Mouse (Mus musculus) kidney, embryonic 14.5 days (tissue): ENCODE data around the gene Cd244a. TPM values are rescaled to one million over a fixed set of nuclear protein-coding genes. Genes with fewer than 3 reads are reported as not detected.

Experiments
- ATAC-seq: fragments of 200-750 bp; cut with Nextera tagmentation; 2 replicates; pipeline ENCODE4 v1.8.0; 2017; ENCODE audit warnings: moderate number of reproducible peaks, mild to moderate bottlenecking, moderate TSS enrichment, moderate library complexity; ENCODE audit not compliant: low FRiP score, low TSS enrichment
- H3K27ac ChIP-seq: fragments of 300-500 bp; sonication (generic); 2 replicates; pipeline ENCODE4 v1.5.1; 2014; ENCODE audit warnings: low read depth, mild to moderate bottlenecking, low read length, moderate library complexity, mixed read lengths
- H3K27me3 ChIP-seq: fragments of 300-500 bp; sonication (generic); 2 replicates; pipeline ENCODE4 v1.6.1; 2014; ENCODE audit warnings: mild to moderate bottlenecking, low read length; ENCODE audit not compliant: control insufficient read depth, insufficient read depth
- H3K36me3 ChIP-seq: fragments of 300-500 bp; sonication (generic); 2 replicates; pipeline ENCODE4 v1.6.1; 2014; ENCODE audit warnings: low read length, mixed read lengths; ENCODE audit not compliant: control insufficient read depth, insufficient read depth
- H3K4me1 ChIP-seq: fragments of 300-500 bp; sonication (generic); 2 replicates; pipeline ENCODE4 v1.6.1; 2014; ENCODE audit warnings: low read length, mixed read lengths; ENCODE audit not compliant: control insufficient read depth, insufficient read depth
- H3K4me2 ChIP-seq: fragments of 300-500 bp; sonication (generic); replicated peaks from 2 replicates; pipeline ENCODE4 v1.6.1; 2014; ENCODE audit warnings: low read depth, mild to moderate bottlenecking, low read length
- H3K4me3 ChIP-seq: fragments of 300-500 bp; sonication (generic); 2 replicates; pipeline ENCODE4 v1.5.1; 2014; ENCODE audit warnings: mild to moderate bottlenecking, low read length
- H3K9ac ChIP-seq: fragments of 300-500 bp; sonication (generic); 2 replicates; pipeline ENCODE4 v1.6.1; 2014; ENCODE audit warnings: low read depth, mild to moderate bottlenecking, low read length, moderate library complexity
- H3K9me3 ChIP-seq: fragments of 300-500 bp; sonication (generic); 2 replicates; pipeline ENCODE4 v1.6.1; 2016; ENCODE audit warnings: low read length; ENCODE audit not compliant: control insufficient read depth
- WGBS: fragments of 180-500 bp; shearing (Covaris S2); extraction: QIAGEN DNeasy Blood & Tissue Kit; methylation state at CpG from one replicate; pipeline ENCODE4 v1.1.7; 2014; 5-methylcytosine and 5-hydroxymethylcytosine counted together
- microRNA-seq: library from miRNA; unstranded; fragments of <30 nt; microRNA quantifications from one replicate; pipeline ENCODE4, GENCODE M21; 2016
- polyA plus RNA-seq: library from polyadenylated mRNA; unstranded; fragments of >200 nt; fragmentation: Nextera tagmentation; extraction: Ambion mirVana; gene quantifications from 2 replicates; pipeline ENCODE4 v1.2.1, GENCODE M21; 2014

Gene Cd244a
- polyA plus RNA-seq, 1 experiment from 2014 or later: not detected

DNA sequence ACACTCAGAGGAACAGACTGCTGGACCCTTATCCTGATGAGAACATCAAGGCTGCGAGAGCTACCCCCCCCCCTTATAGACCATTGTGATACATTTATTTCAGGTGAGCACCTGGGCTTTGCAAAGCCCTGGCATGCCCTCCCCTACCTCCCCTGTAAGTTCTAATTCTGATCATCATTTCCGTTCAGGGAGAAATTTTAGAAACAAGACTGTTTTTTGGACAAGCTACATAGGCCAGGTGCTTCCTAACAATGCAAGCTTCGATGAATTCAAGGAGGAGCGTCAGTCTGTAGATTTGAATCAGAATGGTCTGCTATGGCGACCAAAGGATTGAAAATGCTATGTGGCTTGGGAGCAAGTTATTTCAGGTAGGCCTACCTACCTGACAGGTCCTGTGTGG, 88.7 kb downstream of the Cd244a start:
- no peak overlapping the region for H3K27ac ChIP-seq
- no peak overlapping the region for H3K9ac ChIP-seq
- no peaks in the 10 kb centered on the region for H3K36me3 ChIP-seq
- no peak overlapping the region for H3K4me3 ChIP-seq
- H3K27me3 ChIP-seq: no peaks in the 10 kb centered on the region
- no peak overlapping the region for H3K4me2 ChIP-seq
- ATAC-seq: no peak
- no peaks in the 10 kb centered on the region for H3K4me1 ChIP-seq
- 85% methylated on average over 5 of the region's 5 CpGs for WGBS
- no peaks in the 10 kb centered on the region for H3K9me3 ChIP-seq

DNA sequence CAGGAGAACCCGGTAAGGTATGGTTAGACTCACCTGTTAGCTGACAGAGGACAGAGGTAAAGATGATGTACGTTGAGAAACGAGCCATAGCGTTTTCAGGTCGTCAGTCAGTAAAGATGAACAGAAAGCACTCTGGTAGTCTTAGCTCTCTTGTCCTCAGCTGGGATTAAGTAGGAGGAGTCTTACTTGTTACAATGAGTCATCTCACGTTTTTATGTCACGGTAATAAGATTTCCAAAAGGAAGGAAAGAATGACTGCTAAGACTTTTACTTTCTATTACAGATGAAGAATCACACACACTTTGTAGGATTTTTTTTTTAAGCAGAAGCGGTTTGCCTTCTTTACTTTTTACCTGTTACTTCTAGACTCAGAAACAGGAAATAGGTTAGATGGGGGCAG, 89.8 kb downstream of the Cd244a start:
- Histone ChIP-seq H3K9me3 (no peaks in the 10 kb centered on the region), H3K4me3 (no peak overlapping the region), H3K4me1 (no peaks in the 10 kb centered on the region), H3K27me3 (no peaks in the 10 kb centered on the region), H3K36me3 (no peaks in the 10 kb centered on the region), H3K9ac (no peak overlapping the region), H3K4me2 (no peak overlapping the region), H3K27ac (no peak overlapping the region)
- no peak for ATAC-seq
- WGBS: 81% methylated on average over 8 of the region's 8 CpGs

DNA sequence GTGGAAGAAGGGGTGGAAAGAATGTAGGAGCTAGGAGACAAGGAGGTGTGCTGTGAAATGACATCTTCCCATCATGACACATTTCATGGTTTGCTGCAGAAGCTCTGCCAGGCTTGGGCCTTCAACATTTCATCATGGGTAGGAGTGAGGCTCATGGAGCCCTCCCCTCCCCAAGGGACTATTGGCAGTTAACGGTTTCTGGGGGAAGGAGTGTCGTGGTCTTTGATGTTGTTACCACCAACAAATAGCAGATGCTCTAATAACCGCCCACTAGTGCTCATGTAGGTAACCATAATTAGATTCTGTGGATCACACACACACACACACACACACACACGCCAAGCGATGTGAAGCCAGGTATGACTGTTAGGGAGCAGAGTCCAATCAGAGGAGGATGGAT, 93.7 kb downstream of the Cd244a start, which contains the start of gene Slamf7:
Gene Slamf7 (minus strand): TSS at position 302 of the 400 bp plus-strand sequence.
- H3K36me3 ChIP-seq: no peaks in the 10 kb centered on the region
- WGBS: 86% methylated on average over 5 of the region's 5 CpGs
- H3K9ac ChIP-seq: no peak within 1 kb of the TSS
- no peaks in the 10 kb centered on the region for H3K9me3 ChIP-seq
- no peaks in the 10 kb centered on the region for H3K4me1 ChIP-seq
- no peak within 1 kb of the TSS for H3K4me2 ChIP-seq
- ATAC-seq: no peak
- no peak within 1 kb of the TSS for H3K4me3 ChIP-seq
- no peak within 1 kb of the TSS for H3K27ac ChIP-seq
- no peaks in the 10 kb centered on the region for H3K27me3 ChIP-seq

DNA sequence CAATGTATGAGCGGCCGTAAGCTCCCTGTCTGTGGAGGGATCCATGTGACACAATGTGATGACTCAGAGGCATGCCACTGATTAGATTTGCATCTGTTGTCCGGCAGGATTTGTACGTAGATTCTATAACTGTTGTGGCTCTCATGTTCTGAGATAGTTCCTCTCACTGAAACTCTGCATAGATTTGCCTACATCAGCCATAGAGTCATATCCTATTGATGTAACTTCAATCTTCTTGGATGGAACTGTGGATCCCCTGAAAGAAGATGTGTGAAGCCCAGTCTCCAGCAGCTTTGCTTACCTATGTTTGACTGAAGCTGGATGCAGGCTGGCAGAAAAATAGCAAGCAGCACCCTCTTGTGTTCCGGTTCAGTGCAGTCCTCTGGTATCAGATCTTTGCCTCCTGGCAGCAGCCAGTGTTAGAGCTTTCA, 99.6 kb downstream of the Cd244a start:
- Histone ChIP-seq H3K27ac (no peak overlapping the region), H3K4me1 (no peaks in the 10 kb centered on the region), H3K4me3 (no peak overlapping the region), H3K36me3 (no peaks in the 10 kb centered on the region), H3K27me3 (no peaks in the 10 kb centered on the region), H3K4me2 (no peak overlapping the region), H3K9me3 (no peaks in the 10 kb centered on the region), H3K9ac (no peak overlapping the region)
- no peak for ATAC-seq
- 65% methylated on average over 5 of the region's 5 CpGs for WGBS

Small RNA genes within 50 kb of the gene (microRNA-seq; reads per million reads assigned to microRNA genes)
- gene Mir7683: not detected

Other genes starting within 250 kb of the Cd244a start
- gene Dedd, start 230.0 kb upstream of the Cd244a start, polyA plus RNA-seq: 38.8 and 47.1 TPM in 2 replicates
- 33.7 and 34.5 TPM in 2 replicates for gene Nit1, start 213.5 kb upstream of the Cd244a start, polyA plus RNA-seq
- 53.7 and 103 TPM in 2 replicates for gene Pfdn2, start 213.5 kb upstream of the Cd244a start, polyA plus RNA-seq
- gene Klhdc9, start 198.4 kb upstream of the Cd244a start, polyA plus RNA-seq: 2.2 and 2.4 TPM in 2 replicates
- 1.0 and 2.6 TPM in 2 replicates for gene Nectin4, start 189.1 kb upstream of the Cd244a start, polyA plus RNA-seq
- 0.69 and 0.81 TPM in 2 replicates for gene Arhgap30, start 170.2 kb upstream of the Cd244a start, polyA plus RNA-seq
- gene Usf1, start 147.9 kb upstream of the Cd244a start, polyA plus RNA-seq: 85.4 and 86.4 TPM in 2 replicates
- gene Tstd1, start 140.3 kb upstream of the Cd244a start, polyA plus RNA-seq: 2.2 and 4.0 TPM in 2 replicates
- gene F11r, start 121.7 kb upstream of the Cd244a start, polyA plus RNA-seq: 96.4 and 127 TPM in 2 replicates
- 10.3 and 14.7 TPM in 2 replicates for gene Alyref2, start 55.7 kb upstream of the Cd244a start, polyA plus RNA-seq
- not detected in 2 replicates for gene Itln1, start 23.9 kb upstream of the Cd244a start, polyA plus RNA-seq
- not detected in 2 replicates for gene Ly9, start 48.2 kb downstream of the Cd244a start, polyA plus RNA-seq
- gene Slamf7, start 93.8 kb downstream of the Cd244a start, polyA plus RNA-seq: not detected in 2 replicates
- gene Cd48, start 122.8 kb downstream of the Cd244a start, polyA plus RNA-seq: 1.9 and 3.6 TPM in 2 replicates
- 0.26 and 0.41 TPM in 2 replicates for gene Slamf1, start 207.9 kb downstream of the Cd244a start, polyA plus RNA-seq